Mouse (Mus musculus) activated CD4-positive, CD25-positive, alpha-beta regulatory T cell, adult 4 months (primary cell): Measurements from ENCODE around the gene Kazn. TPM values are rescaled to one million over a fixed set of nuclear protein-coding genes. Genes with fewer than 3 reads are reported as not detected.

Experiments
- ATAC-seq: one replicate; pipeline ENCODE4 v1.8.0; 2017
- polyA plus RNA-seq, 2 experiments: library from polyadenylated mRNA; unstranded; fragments of 100-300 nt; shearing (Covaris generic); gene quantifications; one replicate each; pipeline ENCODE4 v1.2.1; 2017

Kazn gene
- polyA plus RNA-seq, 2 experiments from 2014 or later, result not detected

DNA sequence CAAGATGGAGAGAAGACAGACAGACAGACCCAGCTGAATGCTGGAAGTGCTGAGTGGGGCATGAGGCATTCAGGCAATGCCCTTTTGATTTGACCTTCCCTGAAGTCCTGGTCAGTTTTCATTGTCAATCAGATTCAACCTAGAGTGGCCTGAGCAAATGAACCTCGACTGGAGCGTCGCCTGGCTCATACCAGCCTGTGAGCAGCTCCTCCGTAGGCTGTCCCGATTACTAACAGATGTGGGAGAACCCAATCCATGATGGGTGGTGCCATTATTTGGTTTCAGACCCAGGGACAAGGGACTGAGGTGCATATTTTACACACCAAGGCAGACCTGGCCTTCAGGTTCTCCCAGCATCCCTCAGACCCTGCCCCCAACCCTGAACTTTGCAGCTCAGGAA, 1.7 kb upstream of the Kazn start:
- ATAC-seq, result no peak

DNA sequence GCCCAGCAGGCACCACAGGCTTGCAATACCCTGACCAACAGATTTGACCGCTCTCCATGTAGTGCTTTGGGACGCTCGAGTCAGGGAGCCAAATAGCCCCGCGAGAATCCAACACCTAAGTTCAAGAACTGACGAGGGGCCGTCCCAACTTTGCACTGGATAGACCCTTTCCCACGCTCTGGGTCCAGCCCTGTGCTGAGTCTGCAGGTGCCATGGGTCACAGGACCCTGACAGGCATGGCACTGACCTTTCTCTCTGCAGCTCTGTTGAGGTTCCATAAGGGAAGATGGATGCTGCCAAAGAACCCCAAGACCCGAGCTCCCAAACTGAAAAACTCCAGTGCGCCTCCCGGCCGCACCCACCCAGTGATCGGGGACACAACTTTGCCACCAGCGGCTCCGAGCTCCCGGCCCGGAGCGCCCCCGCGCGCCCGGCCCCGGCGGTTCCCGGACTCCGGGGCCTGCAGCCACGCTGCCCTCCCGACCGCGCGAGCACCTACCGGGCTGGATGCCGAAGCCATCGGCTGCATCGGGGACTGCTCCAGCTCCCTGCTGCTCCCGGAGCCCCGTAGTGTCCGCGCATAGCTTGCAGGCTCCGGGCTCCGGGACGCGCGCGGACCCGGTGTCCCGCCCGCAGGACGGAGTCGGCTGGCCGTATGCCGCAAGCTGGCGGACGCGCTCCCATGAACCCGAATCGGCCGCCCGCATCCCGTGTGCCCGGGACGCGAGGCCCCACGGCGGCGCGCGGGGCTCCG, 538 bp downstream of the Kazn start:
- ATAC-seq, result no peak

DNA sequence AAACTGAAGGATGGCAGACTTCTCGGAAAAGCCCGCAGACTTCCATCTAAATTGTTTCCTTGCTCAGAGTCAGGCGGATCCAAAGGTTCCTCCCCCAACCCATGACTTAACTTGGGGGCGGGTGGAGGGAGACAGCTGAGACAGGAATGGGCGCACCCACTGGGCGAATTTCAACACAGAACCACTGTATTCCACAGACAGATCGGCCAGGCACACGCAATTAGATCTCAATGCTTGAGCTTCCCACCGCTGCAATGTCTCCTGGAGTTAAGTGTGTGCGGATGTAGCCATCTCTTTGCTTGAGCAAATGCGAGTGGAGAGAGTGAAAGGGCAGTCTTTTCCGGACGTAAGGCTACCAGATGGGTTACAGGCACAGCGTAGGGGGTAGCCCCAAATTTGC, 1.2 kb downstream of the Kazn start:
- no peak for ATAC-seq

DNA sequence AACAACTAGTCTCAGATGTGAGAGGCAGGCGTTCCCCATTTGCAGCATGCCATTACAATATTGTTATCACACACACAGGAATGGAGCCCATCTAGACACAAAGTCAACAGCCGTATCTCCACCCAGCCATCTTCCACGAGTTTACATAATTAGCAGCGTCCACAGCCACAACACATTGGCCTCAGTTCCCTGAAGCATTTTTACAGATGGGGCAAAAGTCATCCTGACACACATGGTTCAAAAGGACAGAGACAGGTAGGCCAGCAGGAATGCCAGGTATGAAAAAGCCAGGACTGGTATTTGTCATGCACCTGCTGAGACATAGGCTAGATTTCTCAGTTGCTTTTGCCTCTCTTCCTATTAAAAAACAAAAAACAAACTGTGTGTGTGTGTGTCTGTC, 2.5 kb downstream of the Kazn start:
- no peak for ATAC-seq

DNA sequence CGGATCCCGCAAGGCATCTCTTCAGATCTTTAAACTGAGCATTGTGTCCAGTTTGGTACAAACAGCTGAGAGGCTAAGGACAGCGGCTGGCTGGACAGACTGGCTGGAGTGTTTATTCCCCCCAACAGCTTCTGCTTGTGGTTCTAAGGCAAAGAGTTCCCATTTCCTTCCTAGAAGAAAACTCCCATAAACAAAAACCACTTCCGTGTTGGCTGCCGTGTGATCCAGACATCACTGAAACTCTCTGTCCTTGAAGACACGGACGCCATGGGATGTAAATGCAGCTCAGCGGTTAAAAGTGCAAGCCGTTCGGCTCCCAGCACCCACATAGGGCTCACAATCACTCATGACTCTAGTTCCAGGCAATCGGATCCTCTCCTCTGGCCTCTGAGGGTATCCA, 3.8 kb downstream of the Kazn start:
- no peak for ATAC-seq

DNA sequence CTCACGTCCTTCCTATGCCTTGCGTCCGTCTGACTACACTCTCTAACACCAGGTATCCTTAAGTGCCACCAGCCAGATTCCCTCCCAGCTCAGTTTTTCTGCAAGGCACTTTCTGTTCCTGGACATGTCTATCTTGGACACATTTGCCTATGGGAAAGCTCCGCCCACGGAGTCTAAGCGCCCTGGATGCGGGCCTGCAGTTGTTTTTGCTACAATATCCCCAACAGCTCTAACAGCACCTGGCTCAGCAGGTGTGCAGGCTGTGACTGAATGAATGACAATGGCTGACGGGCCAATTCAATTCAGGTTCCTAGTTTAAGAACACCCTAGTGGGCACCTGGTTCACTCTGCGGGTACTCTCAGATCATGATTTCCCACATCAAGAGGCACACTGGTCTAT, 4.4 kb downstream of the Kazn start:
- ATAC-seq, result no peak

DNA sequence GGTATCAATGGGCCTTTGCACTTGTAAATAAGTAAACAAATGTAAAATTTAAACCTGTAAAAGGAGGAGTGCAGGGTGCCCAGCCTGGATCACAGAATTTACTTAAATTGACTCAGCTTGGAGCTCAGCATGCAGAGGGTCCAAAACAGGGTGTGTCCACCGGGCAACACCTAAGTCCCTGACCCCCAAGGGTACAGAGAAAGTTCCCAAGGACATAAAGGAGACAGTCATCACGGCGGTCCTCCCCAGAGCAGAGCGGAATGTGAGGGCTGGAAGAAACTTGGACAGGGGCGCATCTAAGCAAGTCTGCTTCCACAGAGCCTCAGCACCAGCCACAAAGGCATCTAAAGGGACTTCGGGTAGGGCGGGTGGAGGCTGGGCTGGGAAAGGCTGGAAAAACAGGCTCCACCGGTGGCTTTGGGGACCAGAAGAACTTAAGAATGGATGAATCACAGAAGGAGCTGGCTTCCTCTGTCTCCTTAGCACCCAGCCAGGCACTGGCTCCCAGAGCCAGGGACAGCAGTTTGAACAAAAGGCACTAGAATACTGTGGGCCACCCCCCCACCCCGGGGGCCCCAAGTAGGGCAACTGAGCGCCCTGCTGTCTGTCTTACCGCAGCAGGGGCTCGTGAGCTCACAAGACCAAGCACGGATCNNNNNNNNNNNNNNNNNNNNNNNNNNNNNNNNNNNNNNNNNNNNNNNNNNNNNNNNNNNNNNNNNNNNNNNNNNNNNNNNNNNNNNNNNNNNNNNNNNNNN, 10.2 kb downstream of the Kazn start:
- no peak for ATAC-seq

DNA sequence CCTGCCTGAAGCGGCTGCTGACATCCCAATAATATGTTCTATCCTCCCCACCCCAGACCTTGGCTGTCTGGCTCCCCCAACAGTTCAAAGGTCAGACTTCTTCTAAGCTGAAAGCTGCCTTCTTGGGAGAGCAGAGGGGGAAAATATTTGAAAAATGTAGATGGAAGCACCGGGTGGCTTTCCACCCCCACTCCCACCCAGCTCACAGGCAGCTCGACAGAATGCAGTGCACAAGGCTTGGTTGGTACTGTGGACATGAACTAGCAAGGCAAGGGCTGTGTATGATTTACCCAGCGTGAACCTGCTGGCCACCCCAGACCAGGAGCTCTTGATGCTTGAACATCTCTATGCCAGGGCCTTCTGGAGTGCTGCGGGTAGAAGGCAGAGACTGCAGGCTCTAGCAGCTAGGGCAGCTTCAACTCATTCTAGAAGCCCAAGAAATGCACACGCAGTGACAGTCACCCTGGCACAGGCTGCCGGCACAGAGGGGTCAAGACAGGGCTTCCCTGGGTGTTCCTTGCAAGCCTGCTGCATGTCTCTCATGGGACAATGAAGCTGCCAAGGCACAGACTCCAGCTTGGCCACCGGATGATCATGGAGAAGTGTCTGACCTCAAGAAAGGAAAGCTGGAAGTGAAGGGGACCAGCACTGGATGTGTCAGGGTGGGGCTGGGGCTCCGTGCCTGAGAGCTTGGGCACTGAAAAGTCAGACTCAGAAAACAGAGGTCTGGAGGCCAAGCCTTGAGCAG, 15.1 kb downstream of the Kazn start:
- no peak for ATAC-seq

DNA sequence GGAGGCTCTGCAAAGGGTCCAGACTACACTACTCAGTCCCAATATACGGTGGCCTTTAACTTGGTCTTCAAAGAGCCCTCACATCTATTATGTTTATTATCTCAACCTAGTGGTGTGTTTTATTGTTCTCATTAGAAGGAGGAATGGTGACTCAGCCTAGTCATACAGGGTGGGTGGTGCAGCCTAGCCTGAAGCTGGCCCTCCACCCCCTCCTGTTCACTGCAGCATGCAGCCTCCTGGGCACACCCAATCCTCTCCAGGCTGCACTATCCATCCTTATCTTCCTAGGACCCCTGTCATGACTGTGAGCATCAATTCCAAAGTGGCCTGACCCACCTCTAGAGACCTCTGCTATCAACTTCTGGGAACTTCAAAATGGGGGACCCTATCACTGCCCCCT, 16.8 kb downstream of the Kazn start:
- ATAC-seq, result no peak

DNA sequence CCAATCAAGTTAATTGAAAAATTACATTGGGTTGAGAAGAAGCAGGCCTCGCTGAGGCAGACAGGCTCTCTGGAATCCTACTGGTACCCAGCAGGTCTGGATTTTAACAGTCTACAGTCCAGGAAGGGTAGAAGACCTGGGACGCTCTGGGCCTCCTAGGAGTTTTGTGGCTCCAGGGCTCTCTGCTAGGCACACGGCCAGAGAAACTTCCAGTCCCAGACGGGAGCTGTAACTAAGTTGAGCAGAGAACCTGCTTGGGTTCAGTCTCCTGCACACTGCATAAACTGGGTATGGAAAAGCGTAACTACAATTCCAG, 17.5 kb downstream of the Kazn start:
- ATAC-seq, result no peak

DNA sequence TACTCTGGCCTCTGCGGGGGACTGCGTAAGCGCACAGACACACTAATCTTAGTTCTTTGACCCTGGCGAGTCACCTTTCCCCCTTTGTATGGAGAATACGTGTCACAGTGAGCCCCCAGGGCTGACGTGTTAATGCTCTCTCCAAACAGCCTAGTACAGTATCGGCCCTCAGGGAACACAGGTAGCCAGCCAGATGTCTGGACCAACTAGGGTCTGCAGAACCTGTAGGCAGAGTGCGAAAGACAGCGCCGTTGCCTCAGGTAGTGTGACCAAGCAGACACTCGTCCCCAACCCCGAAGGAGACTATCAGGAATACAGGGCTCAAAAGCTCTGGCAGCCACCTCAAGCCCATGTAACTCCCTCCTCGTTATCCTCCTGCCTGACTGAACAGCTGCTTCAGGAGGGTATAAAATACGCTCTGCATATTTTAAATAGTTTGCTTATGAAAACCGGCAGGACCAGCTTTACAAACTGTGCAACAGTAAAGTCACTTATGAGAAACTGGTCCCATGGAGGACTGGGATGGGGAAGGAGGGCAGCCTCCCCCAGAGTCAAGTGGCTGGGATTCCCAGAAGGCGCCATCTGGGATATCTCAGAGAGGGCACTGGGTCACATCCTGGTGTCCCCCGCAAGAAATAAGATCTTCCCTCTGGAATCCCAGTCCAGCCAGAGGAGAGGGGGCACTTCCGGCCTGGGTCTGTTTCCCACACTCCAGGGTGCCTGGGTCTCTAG, 18.0 kb downstream of the Kazn start:
- ATAC-seq, result no peak

DNA sequence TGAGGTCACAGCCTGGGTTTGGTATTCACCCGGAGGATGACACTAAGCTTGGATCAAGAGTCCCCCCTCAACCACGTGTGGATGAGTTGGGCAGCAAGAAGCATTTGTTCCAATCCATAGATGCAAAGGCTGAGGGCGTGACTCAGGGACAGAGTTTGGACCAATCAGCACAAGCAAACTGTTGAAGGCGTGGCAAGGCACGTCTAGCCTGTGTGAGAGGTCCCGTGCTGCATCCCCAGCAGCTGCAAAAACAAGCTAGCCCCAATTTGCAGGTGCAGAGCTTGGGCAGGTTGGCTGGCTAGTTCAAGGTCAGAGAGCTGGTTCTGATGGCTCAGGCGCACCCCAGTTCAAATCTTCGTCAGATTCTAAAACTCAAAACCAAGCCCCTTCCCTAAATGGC, 20.2 kb downstream of the Kazn start:
- no peak for ATAC-seq

DNA sequence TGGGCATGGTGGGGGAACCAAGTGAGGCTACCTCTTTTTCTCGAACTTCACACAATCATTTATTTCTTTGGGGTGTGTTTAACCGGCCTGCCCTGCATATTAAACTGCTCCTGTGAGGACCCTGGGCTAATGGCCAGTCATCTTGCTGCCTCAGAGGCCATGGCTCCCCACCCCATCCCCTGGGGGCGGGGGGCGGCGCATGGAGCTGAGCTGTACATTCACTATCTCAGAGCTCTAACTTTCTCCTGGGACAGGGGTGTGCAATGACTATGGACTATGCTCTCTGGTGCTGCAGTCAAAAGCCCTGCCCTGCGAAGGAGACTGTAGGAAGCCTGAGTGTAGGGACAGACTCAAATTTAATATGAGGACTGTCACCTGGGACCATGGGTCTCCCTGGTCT, 22.2 kb downstream of the Kazn start:
- no peak for ATAC-seq

DNA sequence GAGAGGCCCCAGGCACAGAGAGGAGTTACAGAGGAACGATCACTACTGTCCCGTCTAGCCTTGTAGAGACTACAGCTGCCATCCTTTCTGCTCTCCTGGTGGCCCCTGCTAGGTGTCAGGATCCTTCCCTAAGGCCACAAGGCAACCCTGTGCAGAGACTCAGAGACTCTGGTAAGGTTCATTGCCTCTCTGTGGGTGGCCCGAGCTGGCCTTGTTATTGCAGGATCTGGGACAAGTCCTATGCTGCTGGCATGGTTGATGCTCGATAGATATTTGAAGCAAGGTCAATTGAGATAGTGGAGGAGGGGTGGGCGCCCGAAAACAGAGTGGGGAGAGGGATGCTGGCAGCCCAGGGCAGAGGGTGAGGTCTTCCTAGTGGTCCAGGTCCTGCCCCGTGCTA, 23.4 kb downstream of the Kazn start:
- ATAC-seq, result no peak

DNA sequence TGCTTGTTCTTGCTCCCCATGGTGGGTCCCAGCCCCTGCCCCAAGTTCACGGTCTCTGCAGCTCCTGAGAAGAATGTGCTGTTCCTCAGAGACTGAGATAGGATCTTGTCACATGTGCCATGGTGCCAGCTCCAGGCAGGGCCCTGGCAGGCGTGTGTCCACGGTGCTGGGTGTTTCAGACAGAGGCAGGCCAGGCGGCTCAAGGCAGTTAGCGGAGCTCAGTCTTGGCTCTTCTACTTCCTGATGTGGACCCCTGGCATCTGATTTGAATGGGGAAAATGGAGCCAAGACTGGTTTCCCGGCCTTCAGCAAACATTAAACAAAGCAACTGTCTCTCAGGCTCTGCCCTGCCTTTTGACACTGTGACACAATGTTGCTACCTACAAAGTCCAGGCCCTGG, 24.7 kb downstream of the Kazn start:
- ATAC-seq, result no peak

DNA sequence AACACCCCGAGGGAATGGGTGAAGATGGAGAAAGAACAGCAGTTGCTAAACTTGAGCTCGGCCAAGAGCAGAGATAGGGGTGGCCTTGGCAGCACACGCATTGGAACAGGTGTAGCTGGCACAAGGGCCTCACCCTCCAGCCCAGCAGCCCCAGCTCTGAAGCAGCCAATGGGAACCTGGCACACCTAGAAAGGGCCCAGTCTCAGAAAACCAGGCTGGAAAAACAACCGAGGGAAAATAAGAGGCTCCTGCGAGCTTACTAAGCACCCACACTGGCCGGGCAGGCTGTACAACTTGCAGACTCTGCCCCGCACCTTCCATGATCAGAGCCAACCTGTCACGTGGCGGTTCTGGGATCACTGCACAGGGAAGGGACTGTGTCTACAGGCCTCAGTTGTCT, 26.8 kb downstream of the Kazn start:
- ATAC-seq, result no peak

DNA sequence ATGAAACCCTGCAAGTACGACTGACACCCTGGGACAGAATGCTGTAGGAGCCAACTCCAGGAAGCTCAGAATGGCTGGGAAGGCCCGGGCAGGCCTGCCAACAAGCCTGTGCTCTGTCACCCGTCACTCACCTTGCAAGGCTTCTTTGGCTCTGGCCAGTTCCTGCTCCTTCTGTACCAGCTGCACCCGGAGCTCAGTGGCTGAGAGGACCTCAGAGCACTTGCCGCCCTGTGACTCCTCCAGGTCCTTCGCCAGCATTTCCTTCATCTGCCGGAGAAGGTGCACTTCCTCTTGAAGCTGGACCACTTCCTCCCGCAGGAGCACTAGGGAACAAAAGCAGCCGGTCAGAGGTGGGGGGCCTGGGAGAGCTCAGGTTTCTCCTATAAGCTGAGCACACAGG, 29.3 kb downstream of the Kazn start:
- ATAC-seq, result no peak

DNA sequence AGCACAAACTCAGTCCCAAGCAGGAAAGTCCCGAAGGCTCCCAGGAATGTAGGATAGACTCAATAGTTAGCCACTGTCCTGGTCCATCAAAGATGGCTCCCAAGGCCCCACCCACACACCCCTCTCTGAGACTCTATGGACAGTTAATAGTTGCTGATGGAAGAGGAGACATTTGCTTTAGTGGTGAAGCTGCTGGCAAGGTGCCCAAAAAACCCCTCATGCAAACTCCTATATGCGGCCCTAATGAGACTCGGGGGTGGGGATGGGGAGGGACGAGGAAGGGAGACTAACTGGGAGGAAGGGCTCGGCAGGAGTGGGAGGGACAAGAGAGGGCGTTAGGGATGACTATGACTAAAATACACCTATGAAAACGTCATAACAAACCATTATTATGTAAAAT, 29.7 kb downstream of the Kazn start:
- ATAC-seq, result no peak

DNA sequence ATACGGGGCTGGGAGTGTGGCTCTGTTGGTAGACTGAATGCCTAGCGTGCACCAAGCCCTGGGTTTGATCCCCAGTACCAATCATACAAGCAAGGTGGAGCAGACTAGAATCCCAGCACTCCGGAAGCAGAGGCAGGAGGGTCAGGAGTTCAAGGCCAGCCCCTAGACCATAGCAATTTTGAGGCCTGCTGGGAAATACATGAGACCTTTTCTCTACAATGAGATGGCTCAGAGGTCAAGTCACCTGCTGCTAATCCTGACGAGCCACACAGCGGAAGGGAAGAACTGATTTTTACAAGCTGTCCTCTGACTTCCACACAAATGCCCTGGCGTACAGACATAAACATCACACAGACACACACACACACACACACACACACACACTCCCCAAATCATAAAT, 33.5 kb downstream of the Kazn start:
- ATAC-seq, result no peak

DNA sequence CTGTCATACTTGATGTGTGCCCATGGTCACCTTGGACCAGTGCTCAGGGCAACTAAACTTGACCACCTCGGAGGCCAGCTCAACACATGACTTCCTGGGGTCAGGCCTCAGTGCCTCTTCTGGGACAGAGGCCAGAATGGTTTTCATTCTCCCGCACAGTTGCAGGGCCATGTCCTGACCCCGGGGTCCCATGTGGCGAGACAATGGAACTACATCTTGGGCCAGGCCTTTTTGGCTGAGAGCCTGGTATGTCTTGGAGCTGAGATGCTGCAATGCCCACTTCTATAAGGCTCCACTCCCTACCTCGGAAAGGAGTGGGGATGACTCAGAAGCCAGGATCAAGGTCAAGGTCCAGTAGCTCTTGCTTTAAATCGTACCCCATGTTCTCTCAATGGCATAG, 42.6 kb downstream of the Kazn start:
- ATAC-seq, result no peak

DNA sequence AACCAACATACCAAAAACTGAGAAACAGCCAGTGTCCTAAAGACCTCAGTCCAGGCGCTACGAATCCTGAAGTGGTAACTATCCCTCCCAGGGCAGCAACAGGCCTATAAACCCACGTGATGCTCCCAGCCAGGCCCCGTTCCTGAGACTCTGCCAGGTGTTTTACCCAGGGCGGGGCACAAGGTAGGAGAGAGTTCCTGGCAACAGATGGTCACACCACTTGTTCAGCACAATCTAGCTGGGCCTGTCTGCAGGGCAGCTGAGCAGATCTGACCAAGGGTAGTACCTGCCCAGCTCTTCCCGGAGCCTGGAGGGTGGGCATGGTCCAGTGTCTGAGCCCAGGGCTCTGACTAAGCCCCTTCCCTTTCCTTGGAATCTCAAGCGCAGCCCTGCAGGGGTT, 45.4 kb downstream of the Kazn start:
- ATAC-seq, result no peak

DNA sequence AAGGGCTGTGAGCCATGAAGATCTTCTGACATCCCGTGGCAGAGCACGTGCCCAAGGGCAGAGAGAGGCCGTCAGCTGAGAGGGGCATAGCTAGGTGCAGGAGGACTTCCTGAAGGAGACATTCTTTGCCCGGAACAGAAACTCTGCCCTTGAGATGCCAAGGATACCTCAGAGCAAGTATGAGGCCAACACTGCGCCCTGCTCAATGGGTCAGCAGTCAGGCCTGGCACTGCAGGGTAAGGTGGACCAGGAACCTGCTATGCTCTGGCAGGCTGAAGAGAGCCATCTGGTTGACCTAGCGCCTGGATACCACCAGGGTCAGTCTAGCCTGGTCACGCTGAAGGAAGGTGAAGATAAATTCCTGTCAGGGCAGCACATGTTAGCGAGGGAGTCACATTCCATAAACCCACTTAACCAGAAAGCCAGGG, 46.0 kb downstream of the Kazn start:
- no peak for ATAC-seq

DNA sequence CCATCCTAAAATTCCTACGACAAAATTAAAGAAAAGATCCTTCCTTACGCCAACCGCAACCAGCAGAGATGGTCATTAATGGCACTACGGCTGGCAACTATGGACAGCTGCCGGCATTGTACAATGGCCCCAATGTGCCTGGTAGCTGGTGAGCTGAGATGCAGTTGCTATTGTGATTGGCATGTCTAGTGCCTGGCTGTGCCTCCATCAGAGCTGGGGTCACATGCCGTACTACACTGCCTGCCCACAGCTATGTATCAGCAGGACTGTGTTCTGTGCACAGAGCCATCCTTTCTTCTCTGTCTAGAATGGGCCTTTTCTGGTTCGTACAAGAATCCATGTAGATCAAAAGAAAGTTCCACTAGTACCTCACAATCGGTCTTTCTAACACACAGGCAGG, 49.2 kb downstream of the Kazn start:
- ATAC-seq, result no peak
